Mouse (Mus musculus): ENCODE data around the gene Auts2. TPM values are rescaled to one million over a fixed set of nuclear protein-coding genes. Genes with fewer than 3 reads are reported as not detected.

Auts2 gene
- polyA plus RNA-seq, 1 experiment from 2014 or later = 4.9 TPM

DNA sequence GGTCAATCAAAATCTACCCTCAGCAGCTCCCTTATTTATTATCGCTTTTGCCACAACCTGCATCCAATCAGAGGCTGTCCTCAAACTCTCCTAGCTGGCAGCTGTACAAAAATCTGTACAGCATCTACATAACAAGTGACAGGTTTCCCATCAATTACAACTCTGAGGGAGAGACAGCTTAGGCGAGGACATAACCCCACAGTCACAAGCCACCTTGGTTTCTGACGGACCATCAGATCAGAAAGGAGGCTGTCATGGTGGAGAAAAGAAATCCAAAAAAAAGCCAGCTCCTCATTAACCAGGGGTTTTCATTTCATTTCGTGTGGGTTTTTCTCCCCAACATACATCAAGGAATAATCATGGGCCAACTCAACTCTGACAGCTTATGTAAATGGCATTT, 210.6 kb downstream of the Auts2 start:
- Histone ChIP-seq H3K27ac (ENCODE audit: low read depth, low read length) (no peak overlapping the region), H3K4me3 (ENCODE audit: low read depth, low read length) (no peak overlapping the region), H3K9me3 (ENCODE audit: control insufficient read depth) (no peaks in the 10 kb centered on the region), H3K27me3 (replicated peaks; ENCODE audit: control insufficient read depth, insufficient read depth, low read length) (no peaks in the 10 kb centered on the region), H3K36me3 (ENCODE audit: control insufficient read depth, insufficient read depth) (no peaks in the 10 kb centered on the region), H3K4me2 (replicated peaks; ENCODE audit: low read depth) (no peak overlapping the region), H3K9ac (ENCODE audit: low read depth, low read length) (no peak overlapping the region), H3K4me1 (replicated peaks; ENCODE audit: control insufficient read depth, insufficient read depth, low read length) (peaks cover 4% of the 10 kb centered on the region; the same call in 1 of the 2 replicates)
- TF ChIP-seq CTCF (IDR thresholded peaks at IDR 0.05; ENCODE audit: low read depth) = no peak
- ATAC-seq = no peak
- WGBS = 76% methylated on average over 4 of the region's 4 CpGs

GRCm38 (mm10) chr5:132329171-132329936, 213.8 kb downstream of the Auts2 start:
- Histone ChIP-seq H3K9ac (ENCODE audit: low read depth, low read length) (no peak overlapping the region), H3K4me2 (replicated peaks; ENCODE audit: low read depth) (no peak overlapping the region), H3K4me3 (ENCODE audit: low read depth, low read length) (no peak overlapping the region), H3K27ac (ENCODE audit: low read depth, low read length) (no peak overlapping the region), H3K9me3 (ENCODE audit: control insufficient read depth) (no peaks in the 10 kb centered on the region), H3K36me3 (ENCODE audit: control insufficient read depth, insufficient read depth) (no peaks in the 10 kb centered on the region), H3K4me1 (replicated peaks; ENCODE audit: control insufficient read depth, insufficient read depth, low read length) (no peaks in the 10 kb centered on the region), H3K27me3 (replicated peaks; ENCODE audit: control insufficient read depth, insufficient read depth, low read length) (no peaks in the 10 kb centered on the region)
- ATAC-seq = no peak
- 68% methylated on average over 3 of the region's 3 CpGs for WGBS
- TF ChIP-seq CTCF (IDR thresholded peaks at IDR 0.05; ENCODE audit: low read depth) = peak; percentile 44

DNA sequence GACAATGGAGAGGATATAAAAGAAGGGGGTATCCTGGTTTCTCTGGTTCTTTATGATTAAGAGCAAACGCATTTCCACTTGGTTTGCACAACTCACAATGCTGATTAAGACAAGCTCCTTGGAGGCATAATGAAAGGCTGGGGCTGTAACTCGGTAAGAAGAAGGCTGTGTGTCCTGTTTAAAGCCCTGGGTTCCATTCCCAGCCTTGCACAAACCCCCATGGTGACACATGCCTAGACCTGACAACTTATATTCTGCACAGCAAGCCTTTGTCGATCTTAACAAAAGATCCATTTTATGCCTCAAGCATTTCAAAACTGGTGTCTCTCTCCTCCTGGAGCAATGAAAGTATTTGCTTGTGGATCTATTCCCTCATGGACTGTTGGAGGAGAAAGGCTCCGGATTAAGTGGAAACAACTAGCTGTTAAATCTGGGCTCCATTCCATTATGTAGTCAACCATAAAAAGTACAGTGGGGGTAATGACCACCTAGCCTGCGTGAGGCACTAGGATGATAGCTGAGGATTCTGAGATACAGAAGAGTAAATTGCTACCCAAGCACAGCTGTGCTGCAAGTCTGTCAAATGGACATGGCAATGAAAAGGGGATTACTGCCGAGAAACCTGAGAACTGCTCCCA, 218.8 kb downstream of the Auts2 start:
- Histone ChIP-seq H3K9ac (ENCODE audit: low read depth, low read length) (no peak overlapping the region), H3K27ac (ENCODE audit: low read depth, low read length) (no peak overlapping the region), H3K4me3 (ENCODE audit: low read depth, low read length) (no peak overlapping the region), H3K36me3 (ENCODE audit: control insufficient read depth, insufficient read depth) (no peaks in the 10 kb centered on the region), H3K4me2 (replicated peaks; ENCODE audit: low read depth) (no peak overlapping the region), H3K27me3 (replicated peaks; ENCODE audit: control insufficient read depth, insufficient read depth, low read length) (no peaks in the 10 kb centered on the region), H3K4me1 (replicated peaks; ENCODE audit: control insufficient read depth, insufficient read depth, low read length) (no peaks in the 10 kb centered on the region), H3K9me3 (ENCODE audit: control insufficient read depth) (no peaks in the 10 kb centered on the region)
- ATAC-seq = no peak
- 82% methylated on average over 6 of the region's 6 CpGs for WGBS
- no peak for TF ChIP-seq CTCF (IDR thresholded peaks at IDR 0.05; ENCODE audit: low read depth)

- no peak overlapping the region for H3K4me3 ChIP-seq (ENCODE audit: low read depth, low read length)
- H3K27ac ChIP-seq (ENCODE audit: low read depth, low read length) = no peak overlapping the region
- no peaks in the 10 kb centered on the region for H3K9me3 ChIP-seq (ENCODE audit: control insufficient read depth)
- H3K9ac ChIP-seq (ENCODE audit: low read depth, low read length) = no peak overlapping the region
- no peaks in the 10 kb centered on the region for H3K36me3 ChIP-seq (ENCODE audit: control insufficient read depth, insufficient read depth)
- H3K4me2 ChIP-seq (replicated peaks; ENCODE audit: low read depth) = no peak overlapping the region
- H3K27me3 ChIP-seq (replicated peaks; ENCODE audit: control insufficient read depth, insufficient read depth, low read length) = no peaks in the 10 kb centered on the region
- H3K4me1 ChIP-seq (replicated peaks; ENCODE audit: control insufficient read depth, insufficient read depth, low read length) = no peaks in the 10 kb centered on the region
- ATAC-seq = no peak
- no peak for TF ChIP-seq CTCF (IDR thresholded peaks at IDR 0.05; ENCODE audit: low read depth)
- WGBS = 89% methylated on average over 4 of the region's 4 CpGs
Observed at GRCm38 (mm10) chr5:132323608-132324007, 219.5 kb downstream of the Auts2 start.

DNA sequence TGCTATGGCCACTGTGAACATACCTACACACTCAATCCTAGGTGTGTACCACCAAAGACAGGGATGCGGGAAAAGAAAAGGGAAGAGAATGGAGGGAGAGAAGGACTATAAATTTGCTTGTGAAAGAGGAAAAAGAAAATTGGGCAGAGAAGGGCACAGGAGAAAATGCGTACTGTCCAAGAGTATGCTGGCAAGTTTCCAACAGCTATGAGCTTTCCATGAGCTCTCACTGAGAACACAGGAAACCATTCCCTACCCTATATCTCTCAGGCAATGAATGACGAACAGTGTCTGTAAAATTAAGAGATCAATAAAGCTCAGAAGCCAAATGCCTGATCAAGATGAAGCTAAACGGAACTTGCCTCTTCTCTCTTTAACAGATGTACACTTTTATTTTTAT, 220.2 kb downstream of the Auts2 start:
- Histone ChIP-seq H3K27ac (ENCODE audit: low read depth, low read length) (no peak overlapping the region), H3K9me3 (ENCODE audit: control insufficient read depth) (no peaks in the 10 kb centered on the region), H3K4me1 (replicated peaks; ENCODE audit: control insufficient read depth, insufficient read depth, low read length) (no peaks in the 10 kb centered on the region), H3K9ac (ENCODE audit: low read depth, low read length) (no peak overlapping the region), H3K36me3 (ENCODE audit: control insufficient read depth, insufficient read depth) (no peaks in the 10 kb centered on the region), H3K4me3 (ENCODE audit: low read depth, low read length) (no peak overlapping the region), H3K4me2 (replicated peaks; ENCODE audit: low read depth) (no peak overlapping the region), H3K27me3 (replicated peaks; ENCODE audit: control insufficient read depth, insufficient read depth, low read length) (no peaks in the 10 kb centered on the region)
- no peak for ATAC-seq
- TF ChIP-seq CTCF (IDR thresholded peaks at IDR 0.05; ENCODE audit: low read depth) = no peak
- WGBS = 62% methylated on average over 4 of the region's 4 CpGs

GRCm38 (mm10) chr5:132318026-132318765, 224.9 kb downstream of the Auts2 start:
- H3K9ac ChIP-seq (ENCODE audit: low read depth, low read length) = no peak overlapping the region
- H3K4me2 ChIP-seq (replicated peaks; ENCODE audit: low read depth) = no peak overlapping the region
- no peak for ATAC-seq
- H3K9me3 ChIP-seq (ENCODE audit: control insufficient read depth) = no peaks in the 10 kb centered on the region
- 91% methylated on average over 9 of the region's 9 CpGs for WGBS
- no peak overlapping the region for H3K27ac ChIP-seq (ENCODE audit: low read depth, low read length)
- TF ChIP-seq CTCF (IDR thresholded peaks at IDR 0.05; ENCODE audit: low read depth) = no peak
- H3K36me3 ChIP-seq (ENCODE audit: control insufficient read depth, insufficient read depth) = no peaks in the 10 kb centered on the region
- H3K27me3 ChIP-seq (replicated peaks; ENCODE audit: control insufficient read depth, insufficient read depth, low read length) = no peaks in the 10 kb centered on the region
- no peak overlapping the region for H3K4me3 ChIP-seq (ENCODE audit: low read depth, low read length)
- H3K4me1 ChIP-seq (replicated peaks; ENCODE audit: control insufficient read depth, insufficient read depth, low read length) = no peaks in the 10 kb centered on the region
